Mouse (Mus musculus) spleen, adult 12 weeks (tissue): ENCODE results near the gene Ifrd1.
"Not testable (repeated sequence)": the region's sequence is repeated elsewhere in the genome, so short reads cannot be mapped to it uniquely, and the experiment has no call there.

ENCODE experiments used
- DNase-seq: peaks from one replicate; pipeline ENCODE4 v3.0.0; 2022; ENCODE audit warnings: low spot score

Gene Ifrd1

DNA sequence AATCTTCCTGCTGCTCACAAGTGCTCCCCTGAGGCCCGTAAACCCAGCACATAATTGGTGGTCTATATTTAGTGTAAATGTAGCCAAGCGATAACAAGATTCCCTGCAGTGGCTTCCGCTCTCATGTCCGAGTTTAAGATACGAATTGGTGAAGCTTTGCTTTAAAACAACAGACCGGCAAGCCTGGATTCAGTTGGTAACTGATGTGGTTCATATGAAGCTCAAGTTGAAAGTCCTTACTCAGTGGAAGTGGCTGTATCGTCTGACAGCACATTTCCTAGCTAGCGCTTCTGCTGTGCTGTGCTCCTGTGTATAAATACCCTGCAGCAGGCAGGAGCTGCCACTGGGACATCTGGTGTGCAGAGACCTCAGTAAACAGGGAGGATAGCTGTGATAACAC is 49.0 kb downstream of the Ifrd1 start, which contains the start of gene Lsmem1:
TSS of gene Lsmem1 (minus strand) at position 189 of the 400 bp plus-strand sequence.
- no peak for DNase-seq

DNA sequence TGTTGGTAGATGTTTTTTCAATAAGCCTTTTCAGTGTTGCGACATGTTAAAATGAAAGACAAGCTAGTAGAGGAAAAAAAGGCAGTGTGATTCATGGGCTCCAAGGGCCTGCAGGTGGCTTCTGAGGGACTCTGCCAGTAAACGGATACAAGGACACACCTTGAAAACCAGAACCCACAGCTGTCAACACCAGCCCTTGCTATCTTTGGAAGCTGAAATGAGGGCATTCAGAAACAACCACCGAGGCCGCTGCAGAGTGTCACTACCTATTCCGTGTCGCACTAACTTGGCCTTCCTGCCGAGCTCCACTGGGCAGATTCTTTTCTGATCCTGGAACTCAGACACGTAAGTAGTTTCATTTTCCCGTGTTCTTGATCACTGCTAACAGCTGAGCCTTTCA is 49.9 kb downstream of the Ifrd1 start:
- DNase-seq, result no peak

DNA sequence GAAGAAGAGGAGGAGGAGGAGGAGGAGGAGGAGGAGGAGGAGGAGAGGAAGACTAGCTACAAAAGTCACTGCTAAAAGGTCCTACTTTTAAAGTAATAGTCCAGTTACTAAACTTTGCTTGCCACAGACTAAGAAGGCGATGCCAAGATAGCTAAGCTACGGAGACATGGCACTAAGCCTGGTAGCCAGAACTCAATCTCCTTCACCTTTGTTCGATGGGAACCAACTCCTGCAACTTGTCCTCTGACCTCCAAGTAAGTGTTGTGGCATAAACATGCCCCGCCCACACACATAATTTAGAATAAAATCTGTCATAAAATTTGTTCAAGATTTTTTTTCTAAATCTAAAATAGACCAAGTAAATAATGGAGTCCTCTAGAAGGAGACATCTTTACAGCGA is 50.3 kb downstream of the Ifrd1 start:
- no peak for DNase-seq

DNA sequence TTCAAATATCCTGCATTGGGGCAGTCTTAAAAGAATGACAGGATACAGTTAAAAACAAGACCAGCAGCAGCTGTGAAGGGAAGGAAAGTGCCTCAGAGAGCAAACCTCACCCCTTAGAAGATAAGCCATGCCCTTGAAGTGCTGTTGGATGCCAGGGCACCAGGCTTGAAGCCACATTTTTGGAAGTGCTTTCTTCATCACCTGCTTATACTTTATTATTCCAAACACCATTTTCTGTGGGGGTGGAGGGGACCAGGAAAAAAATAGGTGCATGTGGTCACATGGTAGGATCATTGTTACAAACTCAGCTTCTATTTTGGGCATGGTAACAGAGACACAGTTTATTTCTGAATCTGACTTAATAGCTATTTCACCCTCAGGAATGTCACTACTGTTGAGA is 50.8 kb downstream of the Ifrd1 start:
- no peak for DNase-seq

DNA sequence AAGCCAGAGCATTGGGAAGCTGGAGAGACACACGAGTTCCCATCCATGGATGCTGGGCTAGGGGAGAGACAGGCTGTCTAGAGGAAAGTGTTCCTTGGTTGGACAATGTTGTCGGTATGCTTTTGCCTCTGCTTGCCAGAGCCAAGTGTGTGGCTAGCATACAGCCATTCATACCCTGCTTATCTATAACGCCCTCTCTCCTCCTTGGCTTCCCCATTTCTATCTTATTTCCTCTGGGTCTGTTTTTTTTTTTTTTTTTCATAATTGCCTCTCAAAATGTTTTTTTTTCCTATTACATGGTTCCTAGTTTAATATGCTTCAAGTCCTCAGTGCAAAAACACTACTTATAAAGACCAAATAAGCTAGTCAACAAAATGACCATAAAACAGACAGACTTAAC is 62.8 kb downstream of the Ifrd1 start:
- DNase-seq, result no peak

DNA sequence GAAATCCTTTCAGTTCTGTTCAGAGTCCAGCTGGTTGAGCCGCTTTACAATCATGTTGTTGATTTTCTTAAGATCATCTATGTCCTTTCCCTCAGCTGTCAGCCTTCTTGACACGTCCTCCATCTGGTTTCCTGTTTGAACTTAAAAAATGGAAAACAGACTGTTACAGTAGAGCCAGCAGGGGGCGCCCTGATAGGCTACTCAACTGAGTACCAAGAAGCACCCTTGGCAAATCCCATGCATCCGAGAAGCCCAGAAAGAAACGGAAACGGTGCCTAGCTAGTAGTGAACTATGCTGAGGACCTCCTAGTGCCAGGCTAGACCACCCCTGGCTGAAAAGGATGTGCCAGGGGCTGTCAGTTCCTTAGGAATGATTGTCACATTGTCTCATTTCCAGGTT is 71.2 kb downstream of the Ifrd1 start:
- DNase-seq, result no peak

DNA sequence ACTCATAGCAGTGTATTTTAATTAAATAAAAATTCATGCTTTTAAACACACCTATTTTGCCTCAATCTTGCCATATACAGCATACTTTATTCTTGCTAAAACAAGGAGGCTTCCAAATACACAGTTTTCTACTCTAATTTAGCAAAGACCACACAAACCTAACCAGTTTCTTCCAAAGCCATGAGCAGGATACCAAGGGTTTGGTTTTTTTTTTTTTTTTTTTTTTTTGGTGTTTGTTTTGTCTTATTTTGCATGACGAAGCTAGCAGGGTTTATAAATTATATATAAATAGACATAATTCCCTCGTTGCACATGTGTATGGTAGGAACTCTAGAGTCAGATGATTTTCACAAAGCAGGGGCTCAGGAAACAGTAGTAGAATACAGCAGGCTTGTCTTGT is 72.1 kb downstream of the Ifrd1 start:
- no peak for DNase-seq

DNA sequence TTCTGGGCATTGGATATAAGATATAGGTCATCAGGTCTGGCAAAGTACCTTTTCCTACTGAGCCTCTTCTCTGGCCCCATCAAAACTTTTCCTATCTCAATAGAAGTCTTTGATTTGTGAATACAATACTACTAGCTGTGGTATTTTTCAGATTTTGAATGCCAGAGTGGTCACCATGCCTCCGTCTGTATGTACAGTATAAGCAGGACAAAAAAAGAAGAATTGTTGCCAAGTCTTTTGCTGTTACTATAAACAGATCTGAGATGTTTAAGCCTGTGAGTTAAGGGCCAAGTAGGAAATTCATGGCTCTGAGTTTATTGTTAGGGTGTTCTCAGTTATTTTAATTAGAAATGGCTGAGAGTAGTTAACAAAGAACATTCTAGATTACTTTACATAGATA is 73.1 kb downstream of the Ifrd1 start:
- DNase-seq, result not testable (repeated sequence)

DNA sequence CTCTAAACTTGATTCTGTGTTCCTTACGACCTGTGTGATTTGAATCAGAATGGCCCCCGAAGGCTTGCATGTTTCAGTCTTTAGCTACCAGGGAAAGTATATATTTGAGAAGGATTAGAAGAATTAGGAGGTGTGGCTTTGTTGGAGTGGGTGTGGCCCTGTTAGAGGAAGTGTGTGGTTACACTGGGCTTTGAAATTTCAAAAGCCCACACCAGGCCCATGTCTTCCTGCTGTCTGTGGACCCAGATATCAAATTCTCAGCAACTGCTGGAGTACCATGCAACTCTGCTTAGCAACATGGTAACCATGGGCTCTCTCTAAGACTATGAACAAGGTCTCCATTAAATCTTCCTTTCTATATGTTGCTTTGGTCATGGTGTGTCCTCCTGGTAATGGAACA is 76.7 kb downstream of the Ifrd1 start:
- DNase-seq, result no peak

DNA sequence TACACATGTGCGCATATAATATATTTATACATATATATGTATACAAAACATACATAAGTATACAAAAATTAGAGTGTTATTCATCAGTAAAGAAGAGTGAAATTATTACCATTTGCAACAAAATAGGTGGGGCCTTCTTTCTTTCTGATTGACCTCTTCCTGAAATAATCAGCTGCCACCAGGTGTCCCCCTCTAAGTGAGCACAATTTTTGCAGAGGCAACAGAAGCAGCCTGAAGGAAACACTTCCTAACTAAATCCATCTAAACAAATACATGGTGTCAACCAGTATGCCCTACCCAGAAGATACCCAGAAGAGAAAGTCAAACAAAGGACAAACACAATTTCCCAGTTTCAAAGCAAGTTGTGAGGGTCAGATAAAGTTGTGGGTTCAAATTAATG is 78.6 kb downstream of the Ifrd1 start:
- DNase-seq, result no peak

DNA sequence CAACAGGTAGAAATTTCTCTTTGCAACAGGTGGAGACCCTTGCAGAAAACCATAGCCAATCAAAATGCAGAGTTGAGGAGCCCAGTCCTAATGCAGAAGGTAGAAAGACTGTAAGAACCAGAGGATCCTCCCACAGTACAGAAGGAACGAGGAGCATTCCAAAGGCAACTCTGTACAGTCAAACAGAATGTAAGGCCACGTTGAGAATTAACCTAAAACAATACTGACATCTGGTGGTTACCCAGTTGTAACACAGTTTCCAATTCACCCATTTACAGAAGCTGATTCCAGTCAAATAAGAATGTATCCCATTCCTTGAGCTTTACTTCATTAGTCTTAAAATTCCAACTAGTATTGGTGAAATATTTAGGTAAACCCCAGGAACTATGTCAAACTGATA is 83.7 kb downstream of the Ifrd1 start:
- no peak for DNase-seq

DNA sequence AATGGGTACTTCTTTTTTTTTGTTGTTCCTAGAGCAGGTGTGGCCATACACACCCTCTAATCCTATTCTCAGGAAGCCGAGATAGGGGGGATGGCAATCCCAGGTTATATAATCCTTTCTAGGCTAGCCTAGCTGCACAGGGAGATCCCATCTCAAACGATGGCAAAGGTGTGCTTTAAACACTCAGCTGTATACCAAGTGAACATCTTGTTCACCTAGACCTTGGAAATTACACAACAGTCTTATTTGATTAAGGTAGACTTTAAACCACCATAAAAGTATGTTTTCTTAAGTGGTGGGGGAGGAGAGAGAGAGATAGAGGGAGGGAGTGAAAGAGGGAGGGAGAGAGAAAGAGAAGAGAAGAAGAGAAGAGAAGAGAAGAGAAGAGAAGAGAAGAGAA is 87.5 kb downstream of the Ifrd1 start:
- no peak for DNase-seq

DNA sequence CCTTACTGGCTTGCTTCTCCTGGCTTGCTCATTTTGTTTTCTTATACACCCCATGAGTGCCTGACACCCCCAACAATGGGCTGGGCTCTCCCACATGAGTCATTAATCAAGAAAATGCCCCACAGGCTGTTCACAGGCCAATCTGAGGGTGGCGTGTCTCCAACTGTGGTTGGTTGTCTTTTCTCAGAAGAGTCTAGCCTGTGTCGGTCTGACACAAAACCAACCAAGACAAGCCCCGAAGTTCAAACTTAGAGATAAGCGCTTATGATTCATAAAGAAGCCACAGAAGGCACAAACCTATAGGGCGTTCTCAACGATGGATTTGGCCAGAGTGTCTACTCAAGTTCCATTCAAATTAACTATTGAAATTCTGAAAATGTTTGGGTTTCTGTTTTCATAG is 94.1 kb downstream of the Ifrd1 start:
- DNase-seq, result no peak

DNA sequence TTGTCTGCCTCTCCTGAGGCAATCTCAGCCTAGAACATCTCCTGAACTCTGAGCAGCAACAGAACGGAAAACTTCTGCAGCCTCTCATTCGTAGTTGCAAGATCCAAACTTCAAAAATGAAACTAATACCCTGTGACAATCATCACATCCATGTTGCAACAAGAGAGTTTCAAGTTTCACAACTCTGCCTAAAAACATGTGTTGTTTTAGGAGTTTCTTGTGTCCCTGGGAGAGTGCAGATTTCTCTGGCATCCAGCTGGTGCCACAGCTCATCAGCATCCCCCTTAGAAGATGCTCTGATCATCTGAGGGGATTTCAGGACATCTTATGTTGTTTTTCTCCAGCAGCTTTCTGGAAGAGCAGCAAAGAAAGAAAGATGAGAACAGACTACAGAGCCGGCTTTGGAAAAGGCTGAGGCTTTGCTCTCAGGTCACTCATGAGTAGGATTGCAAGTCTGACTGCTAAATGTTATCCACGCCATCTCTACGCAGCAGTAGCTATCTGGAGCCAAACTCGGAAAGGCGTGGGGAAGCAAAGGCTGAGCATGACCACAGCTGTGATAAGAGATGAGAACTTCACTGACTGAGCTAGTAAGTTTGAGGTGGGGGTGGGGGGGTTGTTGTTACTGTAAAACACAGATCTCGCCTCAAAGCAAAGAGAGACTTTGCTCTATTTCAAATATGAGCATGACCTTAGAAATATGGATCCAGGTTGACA is 95.8 kb downstream of the Ifrd1 start:
- DNase-seq, result no peak
